Comparison of ENCODE assay signal across 9 mouse cellular contexts in genomic region chr2:3414241-3414640, GRCm38 (mm10). TPM values are rescaled to one million over a fixed set of nuclear protein-coding genes. Genes with fewer than 3 reads are reported as not detected.
DNase-seq lines count a peak whose midpoint lies in the region; ATAC-seq and TF ChIP-seq lines count a peak whose summit lies in the region.
"Had no signal": no experiment of that assay in that cellular context is flagged by ENCODE, and none has a peak within 500 bp of the region (broad histone marks: within the 10 kb centered on the region; RNA-seq: fewer than 3 reads in every experiment).

No protein-coding gene starts in this region.

- H3K36me3 ChIP-seq in lung, embryonic 14.5 days (ENCODE audit: insufficient read depth), result no peaks in the 10 kb centered on the region
- no peaks in the 10 kb centered on the region for H3K36me3 ChIP-seq in spleen, adult 2 months (ENCODE audit: control insufficient read depth, insufficient read depth, low read length)
- H3K36me3 ChIP-seq: limb, embryonic 15.5 days had no signal

- H3K27ac ChIP-seq in cerebellum, adult 2 months (ENCODE audit: insufficient read depth, low read length), result no peak overlapping the region
- no peak overlapping the region for H3K27ac ChIP-seq in lung, embryonic 14.5 days (ENCODE audit: low read depth)
- no peak overlapping the region for H3K27ac ChIP-seq in spleen, adult 2 months (ENCODE audit: insufficient read depth, low read length)
- H3K27ac ChIP-seq: limb, embryonic 15.5 days had no signal

- ATAC-seq in lung, embryonic 14.5 days (ENCODE audit: insufficient read depth), result no peak

- no peak for TF ChIP-seq POLR2A in cerebellum, adult 2 months (IDR thresholded peaks at IDR 0.05; ENCODE audit: borderline replicate concordance, insufficient read depth, low read length)
- TF ChIP-seq POLR2A in spleen, adult 2 months (IDR thresholded peaks at IDR 0.05; ENCODE audit: low read depth, low read length), result no peak

- H3K9ac ChIP-seq in lung, embryonic 14.5 days, result no peak overlapping the region
- H3K9ac ChIP-seq: limb, embryonic 15.5 days had no signal

- H3K27me3 ChIP-seq in cerebellum, adult 2 months (ENCODE audit: control insufficient read depth, insufficient read depth, low read length), result no peaks in the 10 kb centered on the region
- no peaks in the 10 kb centered on the region for H3K27me3 ChIP-seq in lung, embryonic 14.5 days (ENCODE audit: insufficient read depth, low read length)
- H3K27me3 ChIP-seq in spleen, adult 2 months (ENCODE audit: control insufficient read depth, insufficient read depth, low read length), result no peaks in the 10 kb centered on the region

- peak; percentile 17 to 36 for DNase-seq in cerebellum, adult 2 months
- DNase-seq in cerebellum, adult 9-11 months, result no peak
- DNase-seq in ovary, postnatal 10 days (ENCODE audit: low spot score), result peak; percentile 14
- DNase-seq in ovary, adult 18-20 months (ENCODE audit: low spot score), result no peak
- DNase-seq in embryo, embryonic 10.5 days (ENCODE audit: low spot score), result peak; percentile 84
- peak; percentile 81 for DNase-seq in kidney, adult 9 months
- peak; percentile 81 for DNase-seq in lung, embryonic 14.5 days
- peak in 1 of 2 experiments; percentile 38 for DNase-seq in spleen, adult 2 months (ENCODE audit: low read depth in 1 of 2, low spot score in 2 of 2)

- WGBS in cerebellum, adult 2 months, result 37% methylated on average over 4 of the region's 4 CpGs
- 32% methylated on average over 4 of the region's 4 CpGs for WGBS in lung, embryonic 14.5 days
- 61% methylated on average over 4 of the region's 4 CpGs for WGBS in spleen, adult 2 months

- no peak overlapping the region for H3K4me2 ChIP-seq in lung, embryonic 14.5 days
- H3K4me2 ChIP-seq: limb, embryonic 15.5 days had no signal

- H3K9me3 ChIP-seq in lung, embryonic 14.5 days (ENCODE audit: low read depth, low read length), result no peaks in the 10 kb centered on the region
- H3K9me3 ChIP-seq: limb, embryonic 15.5 days had no signal

- no peaks in the 10 kb centered on the region for H3K4me1 ChIP-seq in cerebellum, adult 2 months (ENCODE audit: control insufficient read depth, insufficient read depth, low read length)
- H3K4me1 ChIP-seq in lung, embryonic 14.5 days (ENCODE audit: insufficient read depth), result no peaks in the 10 kb centered on the region
- H3K4me1 ChIP-seq in spleen, adult 2 months (ENCODE audit: control insufficient read depth, insufficient read depth, insufficient read length), result no peaks in the 10 kb centered on the region
- H3K4me1 ChIP-seq: limb, embryonic 15.5 days had no signal

- no peak overlapping the region for H3K4me3 ChIP-seq in cerebellum, adult 2 months (replicated peaks; ENCODE audit: insufficient read depth, low read depth, low read length)
- no peak overlapping the region for H3K4me3 ChIP-seq in lung, embryonic 14.5 days (ENCODE audit: low read depth, low read length)
- H3K4me3 ChIP-seq in spleen, adult 2 months (ENCODE audit: extremely low read depth, insufficient read depth, insufficient read length), result no peak overlapping the region
- H3K4me3 ChIP-seq: limb, embryonic 15.5 days had no signal

- TF ChIP-seq CTCF in cerebellum, adult 2 months (IDR thresholded peaks at IDR 0.05; ENCODE audit: borderline replicate concordance, insufficient read depth, low read depth, low read length), result peak; percentile 54; the same call in 1 of the 2 replicates
- TF ChIP-seq CTCF in lung, embryonic 14.5 days (IDR thresholded peaks at IDR 0.05; ENCODE audit: low read depth), result peak; percentile 75
- peak; percentile 31; the same call in 1 of the 2 replicates for TF ChIP-seq CTCF in spleen, adult 2 months (IDR thresholded peaks at IDR 0.05; ENCODE audit: extremely low read depth, insufficient read depth, insufficient read length, insufficient replicate concordance)

RNA-seq across cellular contexts. Expression of gene Meig1, which starts 8.2 kb away (rescaled TPM):
- polyA plus RNA-seq in cerebellum, adult 2 months (2012; rRNA removed), result 1.4 and 2.1 TPM in 2 replicates
- polyA plus RNA-seq in lung, embryonic 14.5 days (2014; fragmentation: Nextera tagmentation; extraction: Ambion mirVana), result 0.73 TPM in 1 of 2 replicates, not detected in the other
- not detected in 2 replicates for polyA plus RNA-seq in spleen, adult 2 months (2012; rRNA removed)
- polyA plus RNA-seq: limb, embryonic 15.5 days had no signal

RNA-seq across cellular contexts. Expression of gene Dclre1c, which starts 9.7 kb away (rescaled TPM):
- polyA plus RNA-seq in cerebellum, adult 2 months (2012; rRNA removed), result 9.2 and 9.5 TPM in 2 replicates
- polyA plus RNA-seq in lung, embryonic 14.5 days (2014; fragmentation: Nextera tagmentation; extraction: Ambion mirVana), result 5.8 and 5.9 TPM in 2 replicates
- polyA plus RNA-seq in spleen, adult 2 months (2012; rRNA removed), result 4.0 and 4.9 TPM in 2 replicates

RNA-seq across cellular contexts. Expression of gene Olah, which starts 17.2 kb away (rescaled TPM):
- polyA plus RNA-seq in cerebellum, adult 2 months (2012; rRNA removed), result 0.06 TPM in 1 of 2 replicates, not detected in the other
- not detected in 2 replicates for polyA plus RNA-seq in lung, embryonic 14.5 days (2014; fragmentation: Nextera tagmentation; extraction: Ambion mirVana)
- polyA plus RNA-seq in spleen, adult 2 months (2012; rRNA removed), result not detected in 2 replicates

Comparison
In these comparisons a context has a peak if more than half of its experiments do, and no peak if none do; other contexts are left out.
1. DNase-seq: peak in cerebellum, adult 2 months (2 of 2), ovary, postnatal 10 days (single experiment), embryo, embryonic 10.5 days (single experiment), kidney, adult 9 months (single experiment) and lung, embryonic 14.5 days (single experiment); none in cerebellum, adult 9-11 months (single experiment) and ovary, adult 18-20 months (single experiment).
2. Peak in every context shown above with its lines, with median percentiles within 50 percentile points of each other: CTCF ChIP-seq.